Mouse (Mus musculus) midbrain, embryonic 11.5 days (tissue): ENCODE measurements at regions not wholly inside any gene's neighbourhood (a gene's known extent, or its start where the extent isn't known, plus 50 kb on each side); places are given as distances from the start of the nearest gene placed in this dataset.

Experiments
- ATAC-seq: fragments of 200-750 bp; cut with Nextera tagmentation; 2 replicates; pipeline ENCODE4 v1.8.0; 2017; ENCODE audit warnings: moderate TSS enrichment, moderate library complexity; ENCODE audit not compliant: low FRiP score
- DNase-seq: peaks from one replicate; pipeline ENCODE4 v3.0.0; 2015; ENCODE audit warnings: low spot score; ENCODE audit errors: missing footprints
- H3K27ac ChIP-seq: fragments of 300-500 bp; sonication (generic); 2 replicates; pipeline ENCODE4 v1.5.1; 2014; ENCODE audit warnings: low read depth, low read length
- H3K27me3 ChIP-seq: fragments of 300-500 bp; sonication (generic); 2 replicates; pipeline ENCODE4 v1.6.1; 2014; ENCODE audit warnings: mild to moderate bottlenecking, low read length, moderate library complexity, mixed read lengths; ENCODE audit not compliant: control insufficient read depth, insufficient read depth
- H3K36me3 ChIP-seq: fragments of 300-500 bp; sonication (generic); 2 replicates; pipeline ENCODE4 v1.6.1; 2014; ENCODE audit warnings: mild to moderate bottlenecking, low read length, moderate library complexity, mixed read lengths; ENCODE audit not compliant: control insufficient read depth, insufficient read depth
- H3K4me1 ChIP-seq: fragments of 300-500 bp; sonication (generic); 2 replicates; pipeline ENCODE4 v1.6.1; 2014; ENCODE audit warnings: low read length; ENCODE audit not compliant: control insufficient read depth, insufficient read depth
- H3K4me2 ChIP-seq: fragments of 300-500 bp; sonication (generic); 2 replicates; pipeline ENCODE4 v1.6.1; 2014; ENCODE audit warnings: mild to moderate bottlenecking, moderate library complexity
- H3K4me3 ChIP-seq: fragments of 300-500 bp; sonication (generic); 2 replicates; pipeline ENCODE4 v1.5.1; 2014; ENCODE audit warnings: low read depth, low read length
- H3K9ac ChIP-seq: fragments of 300-500 bp; sonication (generic); 2 replicates; pipeline ENCODE4 v1.6.1; 2014; ENCODE audit warnings: low read length
- H3K9me3 ChIP-seq: fragments of 300-500 bp; sonication (generic); 2 replicates; pipeline ENCODE4 v1.6.1; 2016; ENCODE audit warnings: low read length; ENCODE audit not compliant: control insufficient read depth
- WGBS: fragments of 180-500 bp; shearing (Covaris S2); extraction: QIAGEN DNeasy Blood & Tissue Kit; methylation state at CpG from one replicate; pipeline ENCODE4 v1.1.7; 2014; 5-methylcytosine and 5-hydroxymethylcytosine counted together

DNA sequence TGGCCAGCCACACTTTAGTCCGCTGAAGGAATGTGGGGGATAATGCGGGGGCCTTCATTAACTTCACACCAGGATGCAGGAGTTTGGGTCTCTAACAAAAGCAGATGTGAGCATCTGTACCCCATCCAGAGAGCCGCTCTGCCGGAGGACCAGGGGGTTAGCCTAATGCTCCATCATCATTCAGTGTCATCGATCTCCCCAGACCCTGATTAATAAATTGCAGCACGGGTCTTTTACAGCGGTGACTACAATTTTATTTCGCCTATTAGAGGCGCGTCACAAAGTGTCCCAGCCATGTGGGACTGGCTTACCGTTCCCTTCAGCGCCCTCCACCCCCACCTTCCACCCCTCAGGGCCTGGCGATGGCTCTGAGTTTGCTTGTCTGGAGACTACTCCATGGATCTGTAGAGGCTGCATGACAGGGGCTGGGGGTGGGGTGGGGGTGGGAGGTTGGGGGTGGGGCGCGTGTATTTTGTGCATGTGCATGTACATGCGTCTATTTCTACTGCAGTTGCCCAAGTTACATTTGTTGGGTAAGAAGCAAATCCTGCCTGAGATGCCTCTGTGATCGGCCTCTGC is 1560.8 kb upstream of the Gulo start:
- H3K4me1 ChIP-seq, result peaks cover 6% of the 10 kb centered on the region
- H3K27me3 ChIP-seq, result no peaks in the 10 kb centered on the region
- no peak overlapping the region for H3K4me3 ChIP-seq
- DNase-seq, result no peak
- H3K9me3 ChIP-seq, result no peaks in the 10 kb centered on the region
- no peak for ATAC-seq
- H3K4me2 ChIP-seq, result peak overlapping the region; percentile 7; the same call in 1 of the 2 replicates
- no peak overlapping the region for H3K27ac ChIP-seq
- 45% methylated on average over 17 of the region's 17 CpGs for WGBS
- no peak overlapping the region for H3K9ac ChIP-seq
- H3K36me3 ChIP-seq, result no peaks in the 10 kb centered on the region

DNA sequence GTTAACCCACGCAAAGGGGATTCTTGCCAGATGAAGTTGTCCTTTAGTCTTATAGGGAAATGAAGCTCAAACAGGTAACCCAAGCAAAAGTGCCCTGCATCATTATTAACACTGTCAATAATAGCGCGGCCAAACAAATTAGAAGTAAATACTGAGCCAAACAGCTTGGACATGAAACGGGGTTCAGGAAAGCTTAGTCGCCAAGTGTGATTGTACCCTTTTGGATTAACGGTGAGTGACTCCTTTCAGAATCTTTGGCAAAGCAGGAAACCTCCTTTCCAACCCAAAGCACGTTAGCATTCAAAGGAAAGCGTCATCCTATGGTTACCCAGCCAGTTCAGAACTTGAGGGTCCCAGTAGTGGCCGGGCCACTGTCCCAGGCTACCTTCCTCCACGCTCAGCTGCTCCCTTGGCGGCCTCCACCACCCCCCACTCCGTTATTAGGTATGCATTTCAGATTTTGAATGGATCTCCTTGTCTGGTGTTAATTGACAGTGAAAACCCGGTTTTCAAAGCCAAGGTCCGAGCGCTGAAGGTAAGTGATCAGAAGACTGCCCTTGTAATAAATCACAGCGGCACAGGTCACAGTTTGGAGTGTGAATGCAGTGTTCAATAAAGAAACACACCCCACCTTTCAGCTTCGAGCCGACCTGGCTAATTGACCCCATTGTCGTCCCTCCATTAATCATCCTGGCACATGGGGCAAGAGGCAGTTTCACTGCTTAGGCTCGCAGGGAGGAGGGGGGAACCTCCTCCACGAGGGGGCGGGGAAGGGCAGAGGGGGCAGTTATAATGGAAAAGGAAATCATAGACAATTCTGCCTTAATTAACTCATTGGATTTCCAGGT is 1560.1 kb upstream of the Gulo start:
- ATAC-seq (no peak), DNase-seq (peak; percentile 79)
- Histone ChIP-seq H3K4me1 (peaks cover 6% of the 10 kb centered on the region), H3K4me2 (peak overlapping the region; percentile 7; the same call in 1 of the 2 replicates), H3K27ac (no peak overlapping the region), H3K36me3 (no peaks in the 10 kb centered on the region), H3K27me3 (no peaks in the 10 kb centered on the region), H3K9me3 (no peaks in the 10 kb centered on the region), H3K9ac (no peak overlapping the region), H3K4me3 (no peak overlapping the region)
- 43% methylated on average over 22 of the region's 22 CpGs for WGBS

DNA sequence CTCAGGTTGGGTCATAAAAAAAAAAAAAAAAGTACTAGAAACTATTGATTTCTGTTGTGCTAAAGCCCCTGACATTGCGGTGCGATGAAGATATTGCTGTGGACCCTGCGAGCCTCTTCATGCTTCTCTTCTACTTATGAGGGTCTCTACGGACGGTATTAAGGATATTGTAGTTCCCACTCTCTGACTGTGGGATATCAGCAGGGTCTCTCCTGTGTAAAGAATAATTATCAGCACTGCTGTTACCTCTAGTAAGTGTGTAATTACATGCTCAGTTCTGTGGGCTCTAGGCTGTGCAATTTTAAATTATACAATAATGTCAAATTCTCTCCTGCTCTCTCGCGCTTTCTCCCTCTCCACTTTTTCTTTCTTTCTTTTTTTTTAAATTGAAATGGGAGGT is 1545.9 kb upstream of the Gulo start:
- Histone ChIP-seq H3K9me3 (no peaks in the 10 kb centered on the region), H3K4me3 (no peak overlapping the region), H3K36me3 (no peaks in the 10 kb centered on the region), H3K9ac (no peak overlapping the region), H3K4me1 (peaks cover 3% of the 10 kb centered on the region), H3K27ac (no peak overlapping the region), H3K27me3 (no peaks in the 10 kb centered on the region), H3K4me2 (no peak overlapping the region)
- ATAC-seq (no peak), DNase-seq (peak; percentile 71)
- WGBS, result 90% methylated on average over 7 of the region's 7 CpGs

DNA sequence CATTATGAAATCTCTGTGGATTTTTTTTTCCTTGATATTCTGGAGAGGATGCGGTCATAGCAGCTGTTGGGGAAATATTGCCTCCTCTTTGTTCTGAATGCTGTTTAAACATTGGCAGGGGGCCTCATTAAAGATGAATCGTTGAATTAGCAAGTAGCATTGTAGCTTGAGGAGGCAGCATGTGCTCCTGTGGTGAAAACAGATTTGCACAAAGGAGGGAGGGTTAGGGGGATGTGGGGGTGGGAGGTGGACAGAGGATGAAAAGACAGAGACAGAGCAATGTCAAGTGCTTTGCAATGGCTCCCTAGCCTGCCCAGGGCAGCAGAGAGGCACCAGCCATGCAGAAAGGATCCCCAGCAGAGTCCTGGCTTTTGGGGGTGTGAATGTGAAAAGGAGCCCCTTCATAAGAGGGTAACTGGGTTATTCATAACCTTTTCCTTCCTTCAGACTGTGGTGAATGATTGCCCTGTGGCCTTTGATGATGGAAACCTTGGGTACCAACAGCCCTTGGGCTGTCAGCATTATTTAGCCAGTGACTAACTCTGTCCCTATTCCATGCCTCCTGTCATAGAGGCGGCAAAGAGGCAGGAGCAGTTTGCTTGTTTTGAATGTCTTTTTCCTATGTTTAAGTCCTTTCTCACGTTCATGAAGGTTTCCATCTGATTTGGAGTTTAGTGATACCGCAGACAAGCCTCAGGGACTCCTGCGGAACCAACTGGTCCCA is 1541.6 kb upstream of the Gulo start:
- WGBS, result 67% methylated on average over 6 of the region's 6 CpGs
- H3K9ac ChIP-seq, result no peak overlapping the region
- ATAC-seq, result peak; percentile 76
- H3K4me2 ChIP-seq, result no peak overlapping the region
- no peaks in the 10 kb centered on the region for H3K36me3 ChIP-seq
- DNase-seq, result no peak
- H3K4me3 ChIP-seq, result no peak overlapping the region
- H3K9me3 ChIP-seq, result peaks cover 3% of the 10 kb centered on the region; the same call in 1 of the 2 replicates
- no peaks in the 10 kb centered on the region for H3K27me3 ChIP-seq
- H3K4me1 ChIP-seq, result peaks cover 3% of the 10 kb centered on the region
- H3K27ac ChIP-seq, result peak overlapping the region; percentile 21; the same call in 1 of the 2 replicates

DNA sequence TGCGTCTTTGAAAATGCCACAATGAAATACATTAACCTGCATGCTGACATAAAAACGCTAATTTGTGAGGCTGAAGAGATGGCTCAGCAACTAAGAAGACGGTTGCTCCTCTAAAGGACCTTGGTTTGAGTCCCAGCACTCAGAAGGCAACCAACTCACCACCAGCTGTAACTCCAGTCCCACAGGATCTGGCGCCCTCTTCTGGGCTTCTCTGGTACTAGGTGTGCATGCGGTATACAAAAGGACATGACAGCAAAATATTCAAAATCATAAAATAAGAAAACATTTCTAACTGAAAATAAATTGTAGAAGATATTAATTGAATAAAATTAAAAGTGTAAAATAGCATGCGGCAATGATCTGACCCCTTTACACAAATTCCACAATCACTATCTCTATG is 1539.7 kb upstream of the Gulo start:
- 82% methylated on average over 6 of the region's 6 CpGs for WGBS
- Histone ChIP-seq H3K27me3 (no peaks in the 10 kb centered on the region), H3K9me3 (peaks cover 3% of the 10 kb centered on the region), H3K4me3 (no peak overlapping the region), H3K4me2 (no peak overlapping the region), H3K4me1 (peaks cover 3% of the 10 kb centered on the region), H3K36me3 (no peaks in the 10 kb centered on the region), H3K27ac (no peak overlapping the region), H3K9ac (no peak overlapping the region)
- DNase-seq (no peak), ATAC-seq (no peak)

DNA sequence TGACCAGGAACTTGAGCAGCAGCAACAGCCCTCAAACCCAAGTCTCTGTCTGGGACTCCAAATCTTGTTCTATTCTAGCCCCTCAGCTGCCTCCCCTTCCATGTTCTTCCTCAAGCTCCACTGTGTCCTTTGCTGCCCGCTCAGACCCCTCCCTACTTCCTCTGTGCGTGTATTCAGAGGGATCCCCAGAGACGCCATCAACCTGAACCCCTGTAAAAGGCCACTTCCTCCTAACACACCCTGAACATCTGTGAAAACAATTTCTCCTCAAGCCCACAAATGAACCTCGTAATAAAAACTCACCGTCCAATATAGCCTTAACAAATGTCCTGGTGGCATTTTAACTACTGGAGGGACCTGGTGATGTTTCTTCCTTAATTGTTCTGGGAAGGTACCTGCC is 1536.0 kb upstream of the Gulo start:
- WGBS, result 76% methylated on average over 5 of the region's 5 CpGs
- DNase-seq (no peak), ATAC-seq (no peak)
- Histone ChIP-seq H3K4me3 (no peak overlapping the region), H3K9ac (no peak overlapping the region), H3K4me2 (no peak overlapping the region), H3K9me3 (peaks cover 6% of the 10 kb centered on the region), H3K36me3 (no peaks in the 10 kb centered on the region), H3K4me1 (no peaks in the 10 kb centered on the region), H3K27me3 (no peaks in the 10 kb centered on the region), H3K27ac (no peak overlapping the region)

DNA sequence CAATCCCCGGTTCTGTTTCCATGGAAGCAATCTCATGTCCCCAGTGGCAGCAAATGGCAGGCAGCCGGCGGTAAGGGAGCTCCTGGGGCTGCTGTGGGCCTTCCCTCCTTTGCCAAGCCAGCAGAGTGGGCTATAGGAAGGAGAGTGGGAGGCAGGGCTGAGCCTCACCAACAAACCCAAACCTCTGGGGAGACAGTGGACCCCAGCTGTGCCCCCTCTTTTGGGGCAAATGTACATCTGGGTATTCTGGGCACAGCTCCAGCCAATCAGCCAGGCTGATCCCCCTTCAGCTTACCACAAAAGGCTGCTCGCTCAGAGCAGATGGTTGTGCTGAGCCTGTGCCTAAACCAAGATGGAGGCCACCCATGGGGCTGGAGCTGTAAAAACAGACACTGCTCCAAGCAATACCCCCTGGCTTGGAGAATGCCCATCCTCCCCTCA is 1532.3 kb upstream of the Gulo start:
- no peak overlapping the region for H3K4me3 ChIP-seq
- H3K4me2 ChIP-seq, result no peak overlapping the region
- H3K27me3 ChIP-seq, result no peaks in the 10 kb centered on the region
- no peaks in the 10 kb centered on the region for H3K36me3 ChIP-seq
- no peak overlapping the region for H3K9ac ChIP-seq
- 47% methylated on average over 4 of the region's 4 CpGs for WGBS
- ATAC-seq (peak; percentile 86), DNase-seq (no peak)
- peaks cover 3% of the 10 kb centered on the region for H3K9me3 ChIP-seq
- peaks cover 10% of the 10 kb centered on the region for H3K4me1 ChIP-seq
- H3K27ac ChIP-seq, result peak overlapping the region; percentile 25; the same call in 1 of the 2 replicates

DNA sequence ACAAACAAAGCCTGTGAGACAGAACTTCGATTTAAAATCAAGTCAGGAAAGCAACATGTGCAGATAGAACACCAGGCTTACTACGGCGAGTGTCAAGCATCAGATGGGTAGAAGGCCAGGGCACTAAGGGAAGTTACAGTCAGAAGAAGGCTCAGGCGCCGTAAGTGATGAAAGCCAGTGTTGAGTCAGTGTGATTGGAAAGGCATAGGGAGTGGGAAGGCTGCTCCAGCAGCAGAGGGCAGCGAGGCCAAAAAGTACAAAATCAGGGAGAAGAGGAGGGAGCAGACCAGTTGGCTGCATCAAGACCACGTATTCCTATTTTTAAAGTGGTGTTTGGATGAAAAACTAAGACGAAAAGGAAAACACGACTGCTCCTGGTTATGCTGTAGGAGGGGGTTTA is 1529.7 kb upstream of the Gulo start:
- Histone ChIP-seq H3K27me3 (no peaks in the 10 kb centered on the region), H3K4me3 (no peak overlapping the region), H3K4me2 (no peak overlapping the region), H3K4me1 (peaks cover 10% of the 10 kb centered on the region), H3K9ac (no peak overlapping the region), H3K27ac (no peak overlapping the region), H3K9me3 (peaks cover 2% of the 10 kb centered on the region), H3K36me3 (no peaks in the 10 kb centered on the region)
- 72% methylated on average over 9 of the region's 9 CpGs for whole genome bisulfite sequencing
- DNase-seq, result no peak
- ATAC-seq, result no peak
